In genomic region chr3:108554587-108555312, GRCm38 (mm10) we compare ENCODE assay signal across 7 mouse cellular contexts. TPM values are rescaled to one million over a fixed set of nuclear protein-coding genes. Genes with fewer than 3 reads are reported as not detected.
DNase-seq lines count a peak whose midpoint lies in the region; ATAC-seq lines count a peak whose summit lies in the region.

No protein-coding gene starts in this region.

- peak; percentile 96 for DNase-seq in adrenal gland, postnatal 14 days
- DNase-seq in embryonic facial prominence, embryonic 11.5 days (ENCODE audit: low spot score) = peak; percentile 98
- DNase-seq in heart, adult 11 months = peak; percentile 99
- peak; percentile 92 for DNase-seq in kidney, adult 18-20 months
- DNase-seq in limb, embryonic 11.5 days (ENCODE audit: low spot score) = peak; percentile 95
- DNase-seq in midbrain, embryonic 14.5 days = peak; percentile 99
- peak; percentile 84 to 91 for DNase-seq in spleen, adult 18-20 months

- WGBS in embryonic facial prominence, embryonic 11.5 days = 18% methylated on average over 21 of the region's 22 CpGs
- WGBS in limb, embryonic 11.5 days = 18% methylated on average over 22 of the region's 22 CpGs
- 16% methylated on average over 22 of the region's 22 CpGs for WGBS in midbrain, embryonic 14.5 days

- peak overlapping the region; percentile 74 for H3K4me2 ChIP-seq in embryonic facial prominence, embryonic 11.5 days (ENCODE audit: low read depth, low read length)
- H3K4me2 ChIP-seq in limb, embryonic 11.5 days (ENCODE audit: low read depth, severe bottlenecking) = peak overlapping the region; percentile 60
- H3K4me2 ChIP-seq in midbrain, embryonic 14.5 days (ENCODE audit: low read length) = peak overlapping the region; percentile 79

- no peaks in the 10 kb centered on the region for H3K27me3 ChIP-seq in embryonic facial prominence, embryonic 11.5 days (ENCODE audit: control insufficient read depth, insufficient read depth, low read length)
- H3K27me3 ChIP-seq in limb, embryonic 11.5 days (ENCODE audit: control insufficient read depth, insufficient read depth, low read length) = no peaks in the 10 kb centered on the region
- no peaks in the 10 kb centered on the region for H3K27me3 ChIP-seq in midbrain, embryonic 14.5 days (ENCODE audit: control insufficient read depth, insufficient read depth, low read length)

- H3K36me3 ChIP-seq in embryonic facial prominence, embryonic 11.5 days (replicated peaks; ENCODE audit: control insufficient read depth, insufficient read depth, low read depth, low read length) = no peaks in the 10 kb centered on the region
- H3K36me3 ChIP-seq in limb, embryonic 11.5 days (ENCODE audit: control insufficient read depth, insufficient read depth, low read length) = peaks cover 6% of the 10 kb centered on the region
- peaks cover 30% of the 10 kb centered on the region for H3K36me3 ChIP-seq in midbrain, embryonic 14.5 days (ENCODE audit: control insufficient read depth, insufficient read depth, low read length)

- peak overlapping the region; percentile 96 for H3K9ac ChIP-seq in embryonic facial prominence, embryonic 11.5 days (replicated peaks; ENCODE audit: low read length)
- H3K9ac ChIP-seq in limb, embryonic 11.5 days (ENCODE audit: low read length) = peak overlapping the region; percentile 96
- peak overlapping the region; percentile 98 for H3K9ac ChIP-seq in midbrain, embryonic 14.5 days (replicated peaks; ENCODE audit: low read length)

- peak; percentile 96 for ATAC-seq in embryonic facial prominence, embryonic 11.5 days (replicated peaks; ENCODE audit: insufficient number of reproducible peaks, low FRiP score, low TSS enrichment, low read depth)
- peak; percentile 91 for ATAC-seq in limb, embryonic 11.5 days (ENCODE audit: insufficient number of reproducible peaks, low FRiP score, low TSS enrichment, low read depth)
- ATAC-seq in midbrain, embryonic 14.5 days (ENCODE audit: low FRiP score, low TSS enrichment) = peak; percentile 96

- peak overlapping the region; percentile 78 for H3K27ac ChIP-seq in embryonic facial prominence, embryonic 11.5 days (replicated peaks; ENCODE audit: low read depth, low read length)
- peak overlapping the region; percentile 81 for H3K27ac ChIP-seq in limb, embryonic 11.5 days (replicated peaks; ENCODE audit: low read depth, low read length)
- peak overlapping the region; percentile 94 for H3K27ac ChIP-seq in midbrain, embryonic 14.5 days (replicated peaks; ENCODE audit: low read depth, low read length)

- no peaks in the 10 kb centered on the region for H3K9me3 ChIP-seq in embryonic facial prominence, embryonic 11.5 days (replicated peaks; ENCODE audit: control insufficient read depth, low read length)
- no peaks in the 10 kb centered on the region for H3K9me3 ChIP-seq in limb, embryonic 11.5 days (ENCODE audit: control insufficient read depth, low read length)
- no peaks in the 10 kb centered on the region for H3K9me3 ChIP-seq in midbrain, embryonic 14.5 days (ENCODE audit: control insufficient read depth, low read length)

- H3K4me3 ChIP-seq in embryonic facial prominence, embryonic 11.5 days (ENCODE audit: low read depth, low read length) = peak overlapping the region; percentile 94
- H3K4me3 ChIP-seq in limb, embryonic 11.5 days (ENCODE audit: low read depth, low read length) = peak overlapping the region; percentile 89
- peak overlapping the region; percentile 86 for H3K4me3 ChIP-seq in midbrain, embryonic 14.5 days (replicated peaks; ENCODE audit: low read depth, low read length)

- no peaks in the 10 kb centered on the region for H3K4me1 ChIP-seq in embryonic facial prominence, embryonic 11.5 days (ENCODE audit: control insufficient read depth, insufficient read depth, low read length)
- H3K4me1 ChIP-seq in limb, embryonic 11.5 days (ENCODE audit: control insufficient read depth, insufficient read depth, low read length) = 0 out of 2 replicates have a peak, but pooled peaks cover 2% of the 10 kb centered on the region
- peaks cover 6% of the 10 kb centered on the region; the same call in 1 of the 2 replicates for H3K4me1 ChIP-seq in midbrain, embryonic 14.5 days (ENCODE audit: control insufficient read depth, insufficient read depth, low read length)

RNA-seq across cellular contexts. Expression of gene Tmem167b, which starts 7.5 kb away (rescaled TPM):
- 41.3 and 43.1 TPM in 2 replicates for total RNA-seq in adrenal gland, postnatal 14 days (2021)
- polyA plus RNA-seq in embryonic facial prominence, embryonic 11.5 days (2014; fragmentation: Nextera tagmentation; extraction: Ambion mirVana) = 48.2 and 49.6 TPM in 2 replicates
- polyA plus RNA-seq in limb, embryonic 11.5 days (2014; fragmentation: Nextera tagmentation; extraction: Ambion mirVana) = 37.1 and 39.7 TPM in 2 replicates
- polyA plus RNA-seq in midbrain, embryonic 14.5 days (2014; fragmentation: Nextera tagmentation; extraction: Ambion mirVana) = 45.5 and 63.0 TPM in 2 replicates

RNA-seq across cellular contexts. Expression of gene Taf13, which starts 16.7 kb away (rescaled TPM):
- total RNA-seq in adrenal gland, postnatal 14 days (2021) = 23.5 and 29.5 TPM in 2 replicates
- 64.1 and 70.3 TPM in 2 replicates for polyA plus RNA-seq in embryonic facial prominence, embryonic 11.5 days (2014; fragmentation: Nextera tagmentation; extraction: Ambion mirVana)
- polyA plus RNA-seq in limb, embryonic 11.5 days (2014; fragmentation: Nextera tagmentation; extraction: Ambion mirVana) = 48.1 and 54.8 TPM in 2 replicates
- 63.4 and 63.6 TPM in 2 replicates for polyA plus RNA-seq in midbrain, embryonic 14.5 days (2014; fragmentation: Nextera tagmentation; extraction: Ambion mirVana)

RNA-seq across cellular contexts. Expression of gene 5330417C22Rik, which starts 18.4 kb away (rescaled TPM):
- 1.5 and 4.7 TPM in 2 replicates for total RNA-seq in adrenal gland, postnatal 14 days (2021)
- 0.48 and 1.5 TPM in 2 replicates for polyA plus RNA-seq in embryonic facial prominence, embryonic 11.5 days (2014; fragmentation: Nextera tagmentation; extraction: Ambion mirVana)
- polyA plus RNA-seq in limb, embryonic 11.5 days (2014; fragmentation: Nextera tagmentation; extraction: Ambion mirVana) = 0.21 and 0.34 TPM in 2 replicates
- polyA plus RNA-seq in midbrain, embryonic 14.5 days (2014; fragmentation: Nextera tagmentation; extraction: Ambion mirVana) = 18.8 and 21.8 TPM in 2 replicates

RNA-seq across cellular contexts. Expression of gene 1700013F07Rik, which starts 20.8 kb away (rescaled TPM):
- total RNA-seq in adrenal gland, postnatal 14 days (2021) = not detected in 2 replicates
- polyA plus RNA-seq in embryonic facial prominence, embryonic 11.5 days (2014; fragmentation: Nextera tagmentation; extraction: Ambion mirVana) = not detected in 2 replicates
- 0.47 TPM in 1 of 2 replicates, not detected in the other for polyA plus RNA-seq in limb, embryonic 11.5 days (2014; fragmentation: Nextera tagmentation; extraction: Ambion mirVana)
- polyA plus RNA-seq in midbrain, embryonic 14.5 days (2014; fragmentation: Nextera tagmentation; extraction: Ambion mirVana) = 1.6 and 1.9 TPM in 2 replicates

RNA-seq across cellular contexts. Expression of gene Wdr47, which starts 36.3 kb away (rescaled TPM):
- total RNA-seq in adrenal gland, postnatal 14 days (2021) = 6.2 and 8.0 TPM in 2 replicates
- 16.9 and 17.2 TPM in 2 replicates for polyA plus RNA-seq in embryonic facial prominence, embryonic 11.5 days (2014; fragmentation: Nextera tagmentation; extraction: Ambion mirVana)
- 8.3 and 9.3 TPM in 2 replicates for polyA plus RNA-seq in limb, embryonic 11.5 days (2014; fragmentation: Nextera tagmentation; extraction: Ambion mirVana)
- 83.3 and 123 TPM in 2 replicates for polyA plus RNA-seq in midbrain, embryonic 14.5 days (2014; fragmentation: Nextera tagmentation; extraction: Ambion mirVana)

Comparison
In these comparisons a context has a peak if more than half of its experiments do, and no peak if none do; other contexts are left out.
1. Peak in every context shown above with its lines: DNase-seq, ATAC-seq, H3K4me3 ChIP-seq and H3K27ac ChIP-seq.